ENCODE assay signal across 11 mouse cellular contexts in the genomic region with DNA sequence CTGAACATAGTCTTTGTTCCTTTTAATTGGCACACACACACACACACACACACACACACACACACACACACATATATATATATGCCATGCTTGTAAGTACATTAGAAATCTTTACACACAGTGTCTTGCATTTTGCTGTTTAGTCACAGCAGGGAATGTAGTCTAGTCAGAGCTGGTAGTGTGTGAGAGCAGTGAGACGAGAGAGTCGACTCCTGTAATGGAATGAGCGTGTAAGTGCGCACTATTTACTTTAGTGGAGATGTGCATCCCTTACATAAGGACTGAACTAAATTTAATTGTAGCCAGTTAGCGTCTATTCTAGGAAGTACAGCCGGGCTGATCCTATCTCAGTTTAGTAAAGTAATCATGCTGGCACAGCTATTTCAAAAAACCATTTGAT. TPM values are rescaled to one million over a fixed set of nuclear protein-coding genes. Genes with fewer than 3 reads are reported as not detected.
DNase-seq lines count a peak whose midpoint lies in the region; ATAC-seq and TF ChIP-seq lines count a peak whose summit lies in the region.
"Had no signal": no experiment of that assay in that cellular context is flagged by ENCODE, and none has a peak within 500 bp of the region (broad histone marks: within the 10 kb centered on the region; RNA-seq: fewer than 3 reads in every experiment).

No protein-coding gene starts in this region.

- no peak overlapping the region for H3K4me2 ChIP-seq in hindbrain, postnatal 0 days (ENCODE audit: low read depth, low read length)
- H3K4me2 ChIP-seq in stomach, embryonic 15.5 days: no peak overlapping the region
- H3K4me2 ChIP-seq: heart, embryonic 11.5 days had no signal

- H3K9ac ChIP-seq in hindbrain, postnatal 0 days (replicated peaks; ENCODE audit: low read length): no peak overlapping the region
- H3K9ac ChIP-seq in stomach, embryonic 15.5 days: no peak overlapping the region

- TF ChIP-seq CTCF in left cerebral cortex, adult 2 months (IDR thresholded peaks at IDR 0.05): no peak
- TF ChIP-seq CTCF in hindbrain, postnatal 0 days (IDR thresholded peaks at IDR 0.05; ENCODE audit: low read depth): no peak

- intact Hi-C loops in left cerebral cortex, adult 2 months (cut with DNase I): no loop called here

- H3K27ac ChIP-seq in left cerebral cortex, adult 2 months: peak overlapping the region; percentile 36; the same call in 1 of the 2 replicates
- H3K27ac ChIP-seq in hindbrain, postnatal 0 days: no peak overlapping the region
- peak overlapping the region; percentile 40; the same call in 1 of the 2 replicates for H3K27ac ChIP-seq in stomach, embryonic 15.5 days

- no peaks in the 10 kb centered on the region for H3K36me3 ChIP-seq in hindbrain, postnatal 0 days (ENCODE audit: insufficient read depth, low read length)
- H3K36me3 ChIP-seq in stomach, embryonic 15.5 days: no peaks in the 10 kb centered on the region

- no peaks in the 10 kb centered on the region for H3K9me3 ChIP-seq in hindbrain, postnatal 0 days (ENCODE audit: low read length)
- no peaks in the 10 kb centered on the region for H3K9me3 ChIP-seq in stomach, embryonic 15.5 days

- DNase-seq in left cerebral cortex, adult 2 months (ENCODE audit: extremely low spot score in 1 of 2, low spot score in 2 of 2): no peak
- DNase-seq in left cerebral cortex, adult 8-10 months (ENCODE audit: low spot score in 2 of 2): no peak
- DNase-seq in brain, adult 2 months (ENCODE audit: low read depth, low spot score): peak; percentile 46
- DNase-seq in hindbrain, postnatal 0 days (ENCODE audit: low spot score): no peak
- DNase-seq in kidney, postnatal 14 days: no peak
- no peak for DNase-seq in thymus, postnatal 14 days
- DNase-seq: adrenal gland, adult 8-10 months; gastrocnemius, postnatal 25 days; right cerebral cortex, postnatal 25 days had no signal

- peak; percentile 52; the same call in 1 of the 2 replicates for ATAC-seq in hindbrain, postnatal 0 days
- ATAC-seq in stomach, embryonic 15.5 days (ENCODE audit: insufficient read depth, low FRiP score, low read depth): 0 out of 2 replicates have a peak, but pooled peaks have one; percentile 24

- 0 out of 2 replicates have a peak, but pooled peaks cover 3% of the 10 kb centered on the region for H3K4me1 ChIP-seq in hindbrain, postnatal 0 days (ENCODE audit: insufficient read depth, low read length)
- peaks cover 14% of the 10 kb centered on the region; the same call in 1 of the 2 replicates for H3K4me1 ChIP-seq in stomach, embryonic 15.5 days

- WGBS in hindbrain, postnatal 0 days: 40% methylated on average over 6 of the region's 6 CpGs
- 60% methylated on average over 6 of the region's 6 CpGs for WGBS in stomach, embryonic 15.5 days

- H3K27me3 ChIP-seq in hindbrain, postnatal 0 days (ENCODE audit: insufficient read depth, low read length): no peaks in the 10 kb centered on the region
- H3K27me3 ChIP-seq in stomach, embryonic 15.5 days (replicated peaks): no peaks in the 10 kb centered on the region

- no peak overlapping the region for H3K4me3 ChIP-seq in left cerebral cortex, adult 2 months
- H3K4me3 ChIP-seq in hindbrain, postnatal 0 days (ENCODE audit: low read length): no peak overlapping the region
- no peak overlapping the region for H3K4me3 ChIP-seq in stomach, embryonic 15.5 days (replicated peaks)

RNA-seq across cellular contexts. Expression of a gene that starts 44.5 kb away (rescaled TPM):
- total RNA-seq in left cerebral cortex, adult 2 months (2021): 10 to 100 TPM; 18.4 to 20.0 TPM
- 10 to 100 TPM; 16.9 to 20.8 (median 18.3) TPM for total RNA-seq in left cerebral cortex, adult 8-10 months (2022)
- 16.8 and 24.0 TPM in 2 replicates for total RNA-seq in hindbrain, postnatal 0 days (2014; rRNA removed)
- polyA plus RNA-seq in hindbrain, postnatal 0 days (2015; fragmentation: Nextera tagmentation; extraction: Ambion mirVana): 6.9 and 7.8 TPM in 2 replicates
- 9.1 and 11.3 TPM in 2 replicates for polyA plus RNA-seq in stomach, embryonic 15.5 days (2015; fragmentation: Nextera tagmentation; extraction: Ambion mirVana)
